Mouse (Mus musculus) c-Kit-positive CD71-positive TER-119-positive erythroid progenitor cells, embryonic 14.5 days (primary cell): Measurements from ENCODE around the gene Zdhhc8.
"Not testable (repeated sequence)": the region's sequence is repeated elsewhere in the genome, so short reads cannot be mapped to it uniquely, and the experiment has no call there.

Experiments used
- DNase-seq: peaks from one replicate; pipeline ENCODE4 v3.0.0-alpha.2; 2013; ENCODE audit warnings: low spot score

The Zdhhc8 gene

GRCm38 (mm10) chr16:18197881-18198280, 37.1 kb downstream of the Zdhhc8 start:
- DNase-seq: no peak

- not testable (repeated sequence) for DNase-seq
Observed at GRCm38 (mm10) chr16:18195561-18195960, 39.4 kb downstream of the Zdhhc8 start.

- no peak for DNase-seq
Observed at GRCm38 (mm10) chr16:18195068-18195467, 39.9 kb downstream of the Zdhhc8 start.

- no peak for DNase-seq
Observed at GRCm38 (mm10) chr16:18194208-18194985, 40.5 kb downstream of the Zdhhc8 start.

- no peak for DNase-seq
Observed at GRCm38 (mm10) chr16:18191006-18191405, 43.9 kb downstream of the Zdhhc8 start.

- no peak for DNase-seq
Observed at GRCm38 (mm10) chr16:18187221-18187620, 47.7 kb downstream of the Zdhhc8 start.

- no peak for DNase-seq
Observed at GRCm38 (mm10) chr16:18186798-18187197, 48.1 kb downstream of the Zdhhc8 start.

- DNase-seq: no peak
Observed at GRCm38 (mm10) chr16:18185715-18186449, 49.1 kb downstream of the Zdhhc8 start.

- DNase-seq: no peak
Observed at GRCm38 (mm10) chr16:18182766-18183165, 52.2 kb downstream of the Zdhhc8 start.

GRCm38 (mm10) chr16:18181398-18181797, 53.5 kb downstream of the Zdhhc8 start:
- no peak for DNase-seq

- no peak for DNase-seq
Observed at GRCm38 (mm10) chr16:18179591-18179990, 55.3 kb downstream of the Zdhhc8 start.

GRCm38 (mm10) chr16:18176758-18177157, 58.2 kb downstream of the Zdhhc8 start:
- DNase-seq: no peak

- no peak for DNase-seq
Observed at GRCm38 (mm10) chr16:18175817-18176541, 59.0 kb downstream of the Zdhhc8 start.

- no peak for DNase-seq
Observed at GRCm38 (mm10) chr16:18173788-18174187, 61.1 kb downstream of the Zdhhc8 start.

GRCm38 (mm10) chr16:18173231-18173630, 61.7 kb downstream of the Zdhhc8 start:
- no peak for DNase-seq

- DNase-seq: peak; percentile 59
Observed at GRCm38 (mm10) chr16:18172266-18172855, 62.6 kb downstream of the Zdhhc8 start.
